Mouse (Mus musculus) common myeloid progenitor, adult 5-6 weeks (primary cell): ENCODE measurements around the gene Prn. TPM values are rescaled to one million over a fixed set of nuclear protein-coding genes. Genes with fewer than 3 reads are reported as not detected.
A peak's percentile ranks its signal among the peaks of the same experiment; 100 is the strongest.

Experiments
- ATAC-seq: replicated peaks from 2 replicates; pipeline ENCODE4 v1.8.0; 2016; ENCODE audit warnings: low read depth, mild to moderate bottlenecking, moderate TSS enrichment, inconsistent platforms; ENCODE audit not compliant: poor library complexity, severe bottlenecking
- total RNA-seq: library from RNA; stranded (forward); fragments of 200-1000, 187-1606 nt; gene quantifications from 2 replicates; pipeline ENCODE4 v1.2.3, GENCODE M21; 2017

The Prn gene
- not detected in 2 replicates for total RNA-seq

DNA sequence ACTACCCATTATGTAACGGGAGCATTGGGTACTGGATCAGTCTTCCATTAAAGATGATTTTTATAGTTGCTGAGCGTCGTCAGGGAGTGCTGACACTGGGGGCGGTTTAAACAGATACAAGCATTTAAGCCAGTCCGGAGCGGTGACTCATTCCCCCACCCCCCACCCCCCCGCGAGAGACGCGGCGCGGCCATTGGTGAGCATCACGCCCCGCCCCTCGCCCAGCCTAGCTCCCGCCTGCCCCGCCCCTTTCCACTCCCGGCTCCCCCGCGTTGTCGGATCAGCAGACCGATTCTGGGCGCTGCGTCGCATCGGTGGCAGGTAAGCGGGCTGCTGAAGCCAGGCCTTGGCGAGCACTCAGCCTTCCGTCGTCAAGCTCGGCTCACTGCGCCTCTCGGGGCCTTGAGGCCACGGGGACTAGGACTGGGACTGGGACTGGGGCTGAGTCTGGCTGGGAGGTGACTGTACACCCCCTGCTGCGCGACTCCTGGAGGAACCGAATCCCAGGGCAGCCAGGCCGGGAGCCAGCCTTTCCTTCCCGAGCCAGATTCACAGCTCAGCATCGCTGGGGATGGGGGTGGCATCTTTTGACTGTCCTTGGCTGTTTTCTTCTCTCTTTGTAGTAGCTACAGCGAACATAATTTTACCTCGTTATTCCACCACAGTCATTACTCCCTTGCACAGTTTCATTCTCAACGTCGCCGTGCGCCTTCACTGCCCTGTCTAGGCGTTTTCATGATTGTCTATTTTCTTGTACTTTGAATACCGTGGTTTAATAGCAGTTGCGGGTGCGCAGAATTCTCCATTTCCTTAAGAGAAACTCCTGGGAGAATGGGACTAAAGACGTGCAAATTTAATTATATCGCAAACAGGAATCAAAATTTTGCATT, at the start of gene Prn, which contains the start of gene Prnp:
Gene Prn, plus strand, starts transcription at position 275 of the 890 bp plus-strand sequence.
Gene Prnp, plus strand, starts transcription at position 246 of the 890 bp plus-strand sequence.
- ATAC-seq = peak; percentile 85

DNA sequence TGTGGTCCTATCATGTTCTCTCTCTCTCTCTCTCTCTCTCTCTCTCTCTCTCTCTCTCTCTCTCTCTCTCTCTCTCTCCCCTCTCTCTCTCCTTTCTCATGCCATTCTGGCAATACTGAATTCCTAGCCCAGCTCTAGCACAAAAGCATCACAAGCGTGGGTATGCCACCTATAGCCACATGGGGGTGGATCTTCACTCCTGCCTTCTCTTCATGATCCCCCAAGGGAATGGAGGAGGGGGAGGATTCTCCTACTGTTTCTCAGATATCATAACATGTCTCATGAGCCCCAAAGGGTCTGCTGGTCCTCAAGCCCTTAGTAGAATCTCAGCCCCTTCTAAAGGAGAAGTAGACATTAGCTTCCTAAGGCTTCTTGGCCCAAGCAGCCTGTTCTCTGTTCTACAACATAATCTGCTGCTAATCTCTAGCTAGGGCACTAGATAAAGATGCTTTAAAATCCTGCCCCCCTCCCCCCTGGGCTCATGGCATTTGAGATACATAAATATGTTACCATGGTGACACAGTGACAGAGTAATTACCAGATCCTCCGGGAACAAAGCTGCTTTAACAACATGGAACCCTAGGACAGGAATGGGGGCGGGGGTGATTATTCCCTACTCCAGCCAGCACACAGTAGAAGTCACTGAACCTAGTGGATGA, 47.0 kb upstream of the Prn start:
- no peak for ATAC-seq

DNA sequence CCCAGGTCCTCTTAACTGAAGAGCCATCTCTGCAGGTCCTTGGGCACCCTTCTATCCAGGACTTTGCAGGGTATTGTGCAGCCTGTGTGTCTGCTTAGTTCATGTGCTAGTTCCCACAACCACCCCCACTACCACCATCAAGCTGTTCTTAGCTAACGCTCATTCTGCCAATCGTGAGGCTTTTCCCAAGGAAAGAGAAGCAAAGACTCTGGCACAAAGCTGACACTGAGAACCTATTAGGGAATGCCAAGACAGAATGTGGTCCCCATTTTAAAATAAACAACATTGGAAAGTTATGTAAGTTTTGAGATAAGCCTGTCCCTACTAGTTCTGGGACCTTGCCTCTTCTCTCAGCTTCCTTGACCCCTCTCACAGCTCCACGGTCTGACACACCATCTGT, 46.3 kb upstream of the Prn start:
- no peak for ATAC-seq

- peak; percentile 39; the same call in 1 of the 2 replicates for ATAC-seq
Observed at GRCm38 (mm10) chr2:131864262-131864796, 45.4 kb upstream of the Prn start.

- no peak for ATAC-seq
Observed at GRCm38 (mm10) chr2:131866676-131867075, 43.1 kb upstream of the Prn start.

DNA sequence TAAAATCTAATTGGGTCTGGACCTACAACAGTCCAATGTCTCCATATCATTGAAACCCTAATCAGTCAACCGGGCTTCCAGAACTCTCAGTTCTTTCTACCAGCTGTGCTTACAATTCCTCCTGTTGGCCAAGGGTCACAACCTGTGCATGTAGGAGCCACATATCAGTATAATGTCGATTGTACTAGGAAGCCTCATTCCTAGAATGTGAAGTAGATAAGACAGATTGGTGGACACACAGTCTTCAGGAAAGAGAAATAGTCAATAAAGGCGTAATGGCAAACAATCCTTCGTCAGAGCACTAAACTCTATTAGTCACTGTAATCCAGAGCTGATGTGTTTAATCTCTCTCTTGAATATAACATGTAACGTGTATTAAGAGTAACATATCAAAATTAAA, 40.8 kb upstream of the Prn start:
- ATAC-seq = no peak

DNA sequence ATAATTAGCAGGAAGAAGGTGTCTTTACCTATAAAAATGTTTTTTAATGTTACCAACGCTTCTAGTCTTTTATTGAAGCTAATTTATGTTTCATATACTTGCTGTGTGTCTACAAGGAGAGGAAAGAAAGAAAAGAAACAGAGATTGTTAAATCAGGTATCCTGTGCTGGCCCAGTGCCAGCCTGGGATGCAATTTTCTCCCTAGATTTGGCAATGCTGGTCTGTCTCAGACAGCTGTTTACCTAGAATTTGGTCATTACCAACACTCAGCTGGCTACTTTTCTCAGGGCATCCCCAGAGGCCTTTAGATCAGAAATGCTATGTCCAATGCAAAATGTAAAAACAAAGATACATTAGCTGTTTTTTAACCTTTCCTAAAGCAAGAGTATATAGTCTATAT, 36.4 kb upstream of the Prn start:
- no peak for ATAC-seq

DNA sequence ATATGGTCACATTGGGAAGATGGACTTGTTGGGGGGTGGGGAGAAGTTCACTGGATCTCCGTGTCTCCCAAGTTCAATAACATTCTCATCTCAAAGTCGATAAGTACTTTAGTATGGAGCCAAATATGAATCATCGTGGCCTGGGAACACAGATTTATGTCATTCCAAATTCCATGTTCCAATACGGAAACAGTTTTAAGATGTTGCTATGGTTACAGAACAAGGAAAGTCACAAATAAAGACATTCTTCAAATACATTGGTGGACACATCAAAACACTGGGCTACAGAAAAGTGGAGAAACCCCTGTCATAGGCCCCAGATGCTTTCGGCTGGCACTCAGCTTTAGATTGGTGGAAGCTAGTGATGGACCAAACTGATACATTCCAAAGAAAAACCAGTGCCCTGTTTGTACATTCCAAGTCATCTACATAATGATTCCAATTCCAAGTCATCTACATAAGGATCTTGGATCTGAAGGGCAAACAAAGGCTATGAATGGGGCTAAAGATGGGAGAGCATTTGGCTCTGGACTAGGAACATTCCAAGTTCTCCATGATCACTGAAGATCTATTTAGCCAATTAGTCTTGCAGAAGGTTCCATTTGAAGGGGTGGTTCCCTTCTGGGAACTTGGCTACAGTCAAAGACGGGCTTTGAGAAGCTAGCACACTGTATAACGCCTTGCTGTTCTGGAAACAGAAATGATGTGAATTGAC, 33.0 kb upstream of the Prn start:
- no peak for ATAC-seq

DNA sequence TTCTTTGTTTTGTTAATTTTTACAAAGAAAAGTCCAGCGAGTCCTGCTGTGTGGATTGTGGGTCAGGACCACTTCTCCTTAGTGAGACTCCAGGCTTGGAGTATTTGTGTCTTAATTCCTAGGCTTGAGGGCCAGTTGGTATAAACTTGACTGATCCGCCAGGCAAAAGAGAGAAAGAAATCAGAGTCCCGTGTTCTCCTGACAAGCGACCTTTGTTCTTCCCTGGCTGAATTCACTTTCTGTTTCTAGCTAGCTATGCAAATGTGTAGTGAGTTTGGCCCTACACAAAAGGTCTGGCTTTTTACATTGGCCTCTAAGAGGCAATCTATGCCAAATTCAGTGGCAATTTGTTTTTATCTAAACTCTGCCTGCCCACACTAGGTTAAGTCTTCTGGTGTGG, 28.0 kb upstream of the Prn start:
- no peak for ATAC-seq

GRCm38 (mm10) chr2:131883136-131883535, 26.6 kb upstream of the Prn start:
- ATAC-seq = peak; percentile 45; the same call in 1 of the 2 replicates

DNA sequence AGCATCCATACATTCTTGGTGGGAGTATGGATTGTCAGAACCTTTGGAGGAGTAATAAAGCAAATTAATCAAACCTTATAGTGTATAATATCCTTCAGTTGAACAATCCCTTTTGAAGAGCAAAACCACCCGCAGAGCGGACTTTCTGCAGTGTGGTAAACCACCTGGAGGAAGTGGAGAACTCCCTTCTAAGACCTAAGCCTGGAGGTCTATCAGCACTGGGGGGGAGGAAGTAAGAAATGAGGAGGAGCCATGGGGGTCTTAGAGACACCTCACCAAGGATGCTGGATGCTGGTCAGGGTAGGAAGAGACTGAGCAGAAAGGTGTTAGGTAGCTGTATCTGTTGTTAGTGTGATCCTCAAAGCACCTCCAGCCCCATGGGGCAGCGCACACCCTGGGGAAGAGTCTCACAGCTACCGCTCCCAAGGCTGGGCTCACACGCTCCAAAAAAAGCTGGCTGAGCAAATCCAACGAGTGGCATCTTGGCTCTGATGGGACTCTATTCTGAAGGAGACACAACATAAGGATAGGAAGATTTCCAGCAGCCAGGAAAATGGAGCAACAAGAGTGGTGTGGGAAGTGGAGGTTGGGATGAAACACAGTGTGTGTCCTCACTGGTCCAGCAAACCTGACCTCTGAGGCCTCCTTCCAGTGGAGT, 23.1 kb upstream of the Prn start:
- ATAC-seq = peak; percentile 55

GRCm38 (mm10) chr2:131888233-131888632, 21.5 kb upstream of the Prn start:
- ATAC-seq = peak; percentile 79

DNA sequence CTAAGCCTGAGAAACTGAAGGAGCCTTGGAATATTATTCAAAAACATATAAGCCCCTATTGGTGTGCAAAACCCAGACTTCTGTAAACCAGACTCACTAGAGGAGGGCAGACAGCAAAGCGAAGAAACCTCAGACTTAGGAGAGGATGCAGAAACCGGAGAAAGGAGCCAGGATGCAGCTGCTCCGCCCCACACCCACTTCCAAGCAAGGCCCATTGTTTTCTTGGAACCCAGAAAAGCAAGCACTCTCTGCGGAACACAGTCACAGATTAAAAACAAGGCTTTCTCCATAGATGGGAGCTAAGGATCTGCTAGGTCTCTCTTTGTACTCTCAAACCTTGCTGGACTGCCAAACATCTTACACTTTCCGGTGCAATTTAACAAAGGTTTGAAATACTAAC, 17.2 kb upstream of the Prn start:
- no peak for ATAC-seq

DNA sequence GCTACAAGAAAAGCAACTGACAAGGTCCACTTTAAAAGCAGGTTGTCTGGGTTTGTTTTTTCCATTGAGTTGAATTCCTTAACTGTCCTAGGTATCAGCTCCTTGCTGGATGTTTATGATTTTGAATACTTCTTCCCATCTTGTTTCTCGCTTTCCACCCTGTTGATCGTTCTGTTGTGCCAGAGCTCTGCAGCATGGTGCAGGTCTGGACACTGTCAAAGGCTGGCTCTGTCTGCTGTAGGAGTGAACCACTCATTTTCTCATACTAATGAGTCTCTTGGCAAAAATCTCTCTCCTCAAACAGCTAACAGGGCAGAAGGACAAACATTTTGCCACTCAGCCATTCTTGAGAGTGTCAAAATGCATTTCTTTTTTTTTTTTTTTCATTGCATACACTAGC, 14.7 kb upstream of the Prn start:
- ATAC-seq = no peak

DNA sequence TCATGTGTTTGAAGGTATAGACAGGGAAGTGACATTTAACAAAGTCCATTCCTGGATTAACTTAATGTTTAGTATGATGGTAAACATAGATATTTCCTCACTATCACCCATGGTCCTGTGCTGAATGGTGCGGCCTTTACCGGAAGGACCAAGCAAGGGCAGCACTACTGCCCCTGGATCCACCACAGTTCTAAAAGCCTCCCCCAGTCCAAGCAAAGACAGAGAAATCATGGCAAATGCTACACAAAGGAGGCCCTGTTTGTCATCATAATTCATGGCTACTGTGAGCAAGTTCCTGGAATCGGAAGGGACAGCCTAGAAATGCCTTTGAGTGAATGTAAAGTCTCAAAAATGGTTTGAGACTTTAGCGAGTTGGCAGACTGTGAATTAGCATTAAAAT, 13.7 kb upstream of the Prn start:
- ATAC-seq = no peak

- no peak for ATAC-seq
Observed at GRCm38 (mm10) chr2:131897336-131898109, 12.2 kb upstream of the Prn start.

- ATAC-seq = no peak
Observed at GRCm38 (mm10) chr2:131902423-131902822, 7.3 kb upstream of the Prn start.

DNA sequence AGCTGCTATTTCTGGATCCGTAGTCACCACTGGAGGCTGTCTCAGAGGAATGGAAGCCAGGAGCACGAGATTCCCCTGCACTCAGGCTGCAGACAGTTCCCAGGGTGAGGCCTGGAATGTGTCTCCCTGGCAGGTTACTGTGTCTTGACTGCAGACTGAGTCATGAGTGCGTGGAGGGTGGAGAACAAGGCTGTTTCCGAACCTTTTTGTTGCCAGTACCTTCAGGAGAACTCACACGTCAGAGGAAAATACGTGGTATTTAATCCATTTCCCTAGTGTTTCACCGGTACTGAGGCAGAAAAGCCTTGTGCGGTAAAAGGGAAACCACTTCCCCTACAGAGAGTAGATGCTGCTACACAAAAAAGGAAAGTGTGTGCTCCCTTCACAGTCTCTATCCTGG, 6.9 kb upstream of the Prn start:
- ATAC-seq = peak; percentile 54

DNA sequence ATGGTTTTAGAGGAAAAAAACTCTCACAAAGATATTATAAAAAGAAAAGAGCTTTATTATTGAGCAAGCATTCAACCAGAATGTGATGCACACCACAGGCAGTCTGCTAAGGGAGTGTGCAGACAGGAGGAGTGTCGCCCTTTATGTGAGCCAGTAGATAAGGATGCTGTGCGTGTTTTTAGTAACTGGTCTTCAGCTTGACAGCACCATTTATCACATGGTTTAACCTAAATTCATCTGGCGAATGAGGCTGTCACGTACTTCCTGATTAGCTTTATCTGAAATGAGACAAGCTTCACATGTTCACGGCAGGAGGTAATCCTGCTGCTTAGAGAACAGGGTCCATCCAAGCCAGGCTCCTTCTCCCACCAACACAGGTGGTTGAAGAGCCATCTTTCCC, 4.7 kb upstream of the Prn start:
- ATAC-seq = peak; percentile 53
